Mouse (Mus musculus) limb, embryonic 11.5 days (tissue): ENCODE results near the gene Fkbp10. TPM values are rescaled to one million over a fixed set of nuclear protein-coding genes. Genes with fewer than 3 reads are reported as not detected.

ENCODE experiments used
- microRNA-seq: library from miRNA; unstranded; fragments of <30 nt; microRNA quantifications from one replicate; pipeline ENCODE4, GENCODE M21; 2016
- polyA plus RNA-seq: library from polyadenylated mRNA; unstranded; fragments of >200 nt; fragmentation: Nextera tagmentation; extraction: Ambion mirVana; gene quantifications from 2 replicates; pipeline ENCODE4 v1.2.1, GENCODE M21; 2014

Fkbp10 gene
- polyA plus RNA-seq, 1 experiment from 2014 or later: 81.3 TPM

Small RNA genes lying within 50 kb of the gene (microRNA-seq; reads per million reads assigned to microRNA genes)
- gene Gm27374: not detected

Other genes starting within 250 kb of the Fkbp10 start
- gene Krt9, start 222.5 kb upstream of the Fkbp10 start, polyA plus RNA-seq: 0.07 and 0.09 TPM in 2 replicates
- gene Krt14, start 208.1 kb upstream of the Fkbp10 start, polyA plus RNA-seq: 47.5 and 49.6 TPM in 2 replicates
- gene Krt16, start 166.8 kb upstream of the Fkbp10 start, polyA plus RNA-seq: not detected in 2 replicates
- gene Krt17, start 154.7 kb upstream of the Fkbp10 start, polyA plus RNA-seq: 11.2 and 11.6 TPM in 2 replicates
- 0.09 and 0.26 TPM in 2 replicates for gene Krt42, start 145.8 kb upstream of the Fkbp10 start, polyA plus RNA-seq
- 1,608 and 1,642 TPM in 2 replicates for gene Eif1, start 95.8 kb upstream of the Fkbp10 start, polyA plus RNA-seq
- gene Gast, start 81.3 kb upstream of the Fkbp10 start, polyA plus RNA-seq: not detected in 2 replicates
- gene Hap1, start 59.6 kb upstream of the Fkbp10 start, polyA plus RNA-seq: 0.38 and 0.39 TPM in 2 replicates
- 29.8 and 32.3 TPM in 2 replicates for gene Jup, start 17.9 kb upstream of the Fkbp10 start, polyA plus RNA-seq
- 36.7 and 40.2 TPM in 2 replicates for gene P3h4, start 861 bp upstream of the Fkbp10 start, polyA plus RNA-seq
- gene Nt5c3b, start 26.1 kb downstream of the Fkbp10 start, polyA plus RNA-seq: 157 and 160 TPM in 2 replicates
- gene Klhl10, start 26.2 kb downstream of the Fkbp10 start, polyA plus RNA-seq: 0.93 and 1.0 TPM in 2 replicates
- 13.8 and 15.7 TPM in 2 replicates for gene Klhl11, start 57.0 kb downstream of the Fkbp10 start, polyA plus RNA-seq
- 182 and 195 TPM in 2 replicates for gene Acly, start 112.3 kb downstream of the Fkbp10 start, polyA plus RNA-seq
- 0.62 and 1.1 TPM in 2 replicates for gene Ttc25, start 129.9 kb downstream of the Fkbp10 start, polyA plus RNA-seq
- gene Cnp, start 159.2 kb downstream of the Fkbp10 start, polyA plus RNA-seq: 21.9 and 23.8 TPM in 2 replicates
- 80.9 and 90.2 TPM in 2 replicates for gene Nkiras2, start 203.5 kb downstream of the Fkbp10 start, polyA plus RNA-seq
- 69.9 and 98.4 TPM in 2 replicates for gene Dnajc7, start 204.5 kb downstream of the Fkbp10 start, polyA plus RNA-seq